Mouse (Mus musculus) adipose tissue, adult 10 weeks (tissue): Measurements from ENCODE around the gene Comtd1. TPM values are rescaled to one million over a fixed set of nuclear protein-coding genes. Genes with fewer than 3 reads are reported as not detected.

Experiments
- polyA plus RNA-seq: library from polyadenylated mRNA; stranded (reverse); fragments of 350-450 nt; fragmentation: Illumina TruSeq; extraction: RNeasy Lipid Tissue Mini Kit (QIAGEN cat#74804); gene quantifications from one replicate; pipeline ENCODE4 v1.2.3, GENCODE M21; 2014; ENCODE audit warnings: low read depth, low replicate concordance

Gene Comtd1
- 35.7 TPM for polyA plus RNA-seq

DNA sequence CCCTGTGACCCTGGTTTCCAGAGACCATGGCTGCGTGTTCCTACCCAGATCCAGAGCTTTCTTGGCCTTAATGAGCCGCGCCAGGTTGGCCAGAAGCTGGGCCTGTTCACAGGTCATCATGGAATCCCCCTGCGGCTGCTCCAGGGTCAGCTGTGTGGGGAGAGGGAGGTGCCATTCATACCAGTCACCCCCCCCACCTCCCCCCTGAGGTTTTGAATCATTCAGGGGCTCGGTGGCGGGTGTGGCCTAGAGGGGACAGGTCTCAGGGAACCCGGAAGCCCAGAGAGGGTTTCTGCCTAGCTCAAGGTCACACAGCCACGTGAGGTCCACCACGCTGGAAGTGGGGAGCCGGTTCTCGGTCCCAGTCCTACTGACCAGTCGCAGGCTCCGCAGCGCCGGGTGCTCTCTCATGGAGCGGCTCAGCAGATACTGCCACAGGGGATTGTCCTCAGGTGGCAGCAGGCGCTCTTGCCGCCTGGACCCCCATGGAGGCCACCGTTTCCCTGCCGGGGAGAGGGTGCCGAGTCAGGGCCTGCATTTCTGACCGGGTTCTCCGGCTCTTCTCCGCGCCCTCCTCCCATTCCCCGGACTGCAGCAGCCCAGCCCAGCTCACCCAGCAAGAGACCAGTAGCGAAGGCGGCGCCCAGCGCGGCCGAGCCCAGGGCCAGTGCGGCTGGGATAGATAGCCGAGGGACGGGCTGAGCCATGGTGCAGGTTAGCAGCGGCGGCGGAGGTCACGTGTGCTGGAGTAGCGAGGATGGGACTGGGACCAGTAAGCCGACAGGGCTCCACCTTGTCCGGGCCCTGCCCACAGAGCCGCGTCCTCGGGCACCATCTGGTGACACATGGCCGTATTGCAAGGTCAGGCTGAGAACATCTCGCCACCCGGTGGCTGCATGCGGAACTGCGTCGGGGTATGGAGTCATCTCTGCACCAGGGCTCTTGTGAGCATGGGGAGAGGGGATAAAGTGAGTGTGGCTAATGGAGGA lies at the start of gene Comtd1:
TSS of gene Comtd1 (minus strand) at position 812 of the 989 bp plus-strand sequence.

GRCm38 (mm10) chr14:21824938-21825337 lies 23.8 kb downstream of the Comtd1 start, which contains the start of gene Vdac2:
Gene Vdac2, plus strand, starts transcription at chr14:21825238.

Other genes starting within 250 kb of the Comtd1 start
- not detected for gene Dupd1, start 134.4 kb downstream of the Comtd1 start, polyA plus RNA-seq
- 11.6 TPM for gene Samd8, start 98.4 kb downstream of the Comtd1 start, polyA plus RNA-seq
- 5.6 TPM for gene Dusp13, start 97.8 kb downstream of the Comtd1 start, polyA plus RNA-seq
- gene Vdac2, start 23.7 kb downstream of the Comtd1 start, polyA plus RNA-seq = 234 TPM
- gene Zfp503, start 140.6 kb upstream of the Comtd1 start, polyA plus RNA-seq = 33.6 TPM
- 15.9 TPM for gene Lrmda, start 170.7 kb upstream of the Comtd1 start, polyA plus RNA-seq